Mouse (Mus musculus) ES-Bruce4 (cell line): ENCODE results near the gene Stra8.

ENCODE experiments used
- CTCF ChIP-seq: IDR thresholded peaks from one replicate; pipeline ENCODE4 v1.8.1; 2011; ENCODE audit warnings: low read depth, low read length
- EP300 ChIP-seq: IDR thresholded peaks from 2 replicates; pipeline ENCODE4 v1.6.1; 2011; ENCODE audit warnings: low read depth, low read length; ENCODE audit not compliant: insufficient read depth
- POLR2A ChIP-seq: IDR thresholded peaks from one replicate; pipeline ENCODE4 v1.8.1; 2011; ENCODE audit warnings: low read length; ENCODE audit not compliant: insufficient read depth

DNA sequence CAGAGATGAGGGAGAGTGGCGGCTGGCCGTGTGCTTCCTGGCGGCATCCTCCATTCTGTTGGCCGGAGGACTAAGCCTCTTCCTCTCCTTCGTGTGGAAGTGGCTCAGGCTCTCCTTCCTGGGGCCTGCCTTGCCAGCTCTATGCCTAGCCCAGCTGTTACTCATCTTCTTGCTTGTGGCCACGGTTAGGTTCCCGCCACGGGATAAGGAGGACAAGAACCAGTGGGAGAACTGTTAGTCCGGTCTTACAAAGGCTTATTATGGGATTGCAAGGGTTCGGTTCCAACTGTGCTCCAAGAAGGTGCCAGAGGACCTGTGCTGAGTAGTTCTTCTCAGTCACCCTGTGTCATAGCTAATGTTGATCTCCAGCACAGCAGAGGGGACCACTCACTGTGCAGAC lies 47.1 kb upstream of the Stra8 start:
- TF ChIP-seq CTCF (no peak), POLR2A (no peak), EP300 (no peak)
